Mouse (Mus musculus): ENCODE measurements at regions not wholly inside any gene's neighbourhood (a gene's known extent, or its start where the extent isn't known, plus 50 kb on each side); places are given as distances from the start of the nearest gene placed in this dataset.

DNA sequence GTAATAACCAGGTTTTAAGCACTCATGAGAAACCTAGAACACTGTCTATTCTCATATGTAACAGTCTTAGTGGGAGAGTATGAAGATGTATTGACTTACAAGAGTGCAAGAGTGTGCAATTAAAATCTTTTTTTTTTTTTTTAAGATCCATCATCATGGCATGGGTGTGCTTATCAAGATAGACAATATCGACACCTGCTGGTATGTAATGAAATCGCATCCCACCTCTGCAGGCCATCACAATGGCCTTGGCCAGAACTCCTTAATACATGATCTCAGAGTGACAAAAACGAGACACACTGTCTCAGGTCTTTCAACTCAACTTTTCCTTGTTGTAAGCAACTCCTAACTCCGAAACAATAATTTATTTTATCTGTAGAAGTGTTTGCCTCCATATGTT, 661.7 kb upstream of the Kdm8 start:
- DNase-seq (ENCODE audit: low read depth, low spot score) = no peak
- Histone ChIP-seq H3K4me3 (ENCODE audit: control insufficient read depth in 1 of 2, insufficient read depth in 1 of 2, low read depth in 2 of 2, low read length in 2 of 2) (no peak overlapping the region), H3K36me3 (ENCODE audit: control insufficient read depth in 1 of 2, insufficient read depth in 2 of 2, low read length in 2 of 2) (no peaks in the 10 kb centered on the region), H3K9me3 (replicated peaks; ENCODE audit: insufficient read depth, low read length) (no peaks in the 10 kb centered on the region), H3K9ac (ENCODE audit: control insufficient read depth, low read depth, low read length, poor library complexity, severe bottlenecking) (no peak overlapping the region), H3K27me3 (ENCODE audit: control insufficient read depth in 1 of 2, insufficient read depth in 2 of 2, low read length in 2 of 2) (no peaks in the 10 kb centered on the region), H3K79me2 (ENCODE audit: control insufficient read depth, insufficient read depth, low read length, poor library complexity) (no peaks in the 10 kb centered on the region), H3K4me1 (ENCODE audit: control insufficient read depth in 1 of 2, insufficient read depth in 2 of 2, low read length in 2 of 2) (no peaks in the 10 kb centered on the region), H3K27ac (ENCODE audit: control insufficient read depth, low read depth, low read length) (no peak overlapping the region)
- TF ChIP-seq MXI1 (IDR thresholded peaks at IDR 0.05; ENCODE audit: low read depth, low read length) (no peak), CTCF (IDR thresholded peaks at IDR 0.05 in 2 of 3, conservative IDR thresholded peaks at IDR 0.05 in 1 of 3; ENCODE audit: control insufficient read depth in 1 of 3, insufficient read depth in 1 of 3, low read depth in 2 of 3, low read length in 3 of 3, poor library complexity in 1 of 3, severe bottlenecking in 1 of 3) (peak in 1 of 3 experiments; percentile 2; a peak in 1 of 6 replicates)

DNA sequence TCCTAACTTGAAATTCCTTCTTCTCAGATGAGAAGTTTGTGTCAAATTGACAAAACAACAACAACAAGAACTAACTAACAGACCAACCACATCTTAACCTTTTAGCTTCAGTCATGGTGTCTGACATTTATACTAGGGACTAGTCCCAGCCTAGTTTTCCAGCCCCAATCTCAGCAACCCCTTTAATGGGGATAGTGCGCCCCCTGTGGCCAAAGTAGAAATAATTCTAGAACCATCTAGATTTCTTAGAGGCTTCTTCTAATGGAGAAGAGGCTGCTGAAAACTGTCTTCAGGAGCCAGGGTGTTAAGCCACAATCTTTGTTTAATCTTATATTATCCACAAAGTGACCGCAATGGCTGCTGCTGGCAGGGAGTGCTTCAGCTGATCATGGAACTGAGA, 659.5 kb upstream of the Kdm8 start:
- Histone ChIP-seq H3K9me3 (replicated peaks; ENCODE audit: insufficient read depth, low read length) (no peaks in the 10 kb centered on the region), H3K9ac (ENCODE audit: control insufficient read depth, low read depth, low read length, poor library complexity, severe bottlenecking) (no peak overlapping the region), H3K4me1 (ENCODE audit: control insufficient read depth in 1 of 2, insufficient read depth in 2 of 2, low read length in 2 of 2) (no peaks in the 10 kb centered on the region), H3K27ac (ENCODE audit: control insufficient read depth, low read depth, low read length) (no peak overlapping the region), H3K79me2 (ENCODE audit: control insufficient read depth, insufficient read depth, low read length, poor library complexity) (no peaks in the 10 kb centered on the region), H3K36me3 (ENCODE audit: control insufficient read depth in 1 of 2, insufficient read depth in 2 of 2, low read length in 2 of 2) (no peaks in the 10 kb centered on the region), H3K27me3 (ENCODE audit: control insufficient read depth in 1 of 2, insufficient read depth in 2 of 2, low read length in 2 of 2) (no peaks in the 10 kb centered on the region), H3K4me3 (ENCODE audit: control insufficient read depth in 1 of 2, insufficient read depth in 1 of 2, low read depth in 2 of 2, low read length in 2 of 2) (no peak overlapping the region)
- TF ChIP-seq CTCF (IDR thresholded peaks at IDR 0.05 in 2 of 3, conservative IDR thresholded peaks at IDR 0.05 in 1 of 3; ENCODE audit: control insufficient read depth in 1 of 3, insufficient read depth in 1 of 3, low read depth in 2 of 3, low read length in 3 of 3, poor library complexity in 1 of 3, severe bottlenecking in 1 of 3) = peak in 2 of 3 experiments; percentile 5 to 6; a peak in 1 of 6 replicates
- no peak for TF ChIP-seq ZNF384 (IDR thresholded peaks at IDR 0.05; ENCODE audit: low read depth, low read length)
- DNase-seq (ENCODE audit: low read depth, low spot score) = no peak

DNA sequence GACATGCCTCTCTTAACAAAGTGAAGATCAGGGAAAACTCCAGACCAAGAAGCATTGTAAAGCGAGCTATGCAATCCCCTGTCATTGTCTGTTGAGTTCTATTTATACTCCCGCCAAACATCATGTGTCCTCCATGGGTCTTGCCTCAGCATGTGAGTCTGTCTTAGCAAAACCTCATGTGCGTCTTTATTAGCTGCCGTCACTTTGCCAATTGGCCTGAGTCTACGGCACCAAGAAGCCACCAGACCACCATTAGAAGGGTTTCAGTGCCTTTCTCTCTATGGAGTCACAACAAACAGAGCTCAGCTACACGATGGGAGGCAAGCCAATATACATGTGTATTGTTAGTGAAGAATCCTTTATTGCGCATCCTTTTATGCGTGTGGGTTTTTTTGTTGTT, 658.6 kb upstream of the Kdm8 start:
- TF ChIP-seq NELFE (IDR thresholded peaks at IDR 0.05; ENCODE audit: low read depth, low read length) (no peak), MXI1 (IDR thresholded peaks at IDR 0.05; ENCODE audit: low read depth, low read length) (no peak), ZNF384 (IDR thresholded peaks at IDR 0.05; ENCODE audit: low read depth, low read length) (no peak), CTCF (IDR thresholded peaks at IDR 0.05 in 2 of 3, conservative IDR thresholded peaks at IDR 0.05 in 1 of 3; ENCODE audit: control insufficient read depth in 1 of 3, insufficient read depth in 1 of 3, low read depth in 2 of 3, low read length in 3 of 3, poor library complexity in 1 of 3, severe bottlenecking in 1 of 3) (no peak), BHLHE40 (IDR thresholded peaks at IDR 0.05; ENCODE audit: borderline replicate concordance, low read depth, low read length) (no peak), USF1 (IDR thresholded peaks at IDR 0.05; ENCODE audit: low read depth, low read length) (no peak)

DNA sequence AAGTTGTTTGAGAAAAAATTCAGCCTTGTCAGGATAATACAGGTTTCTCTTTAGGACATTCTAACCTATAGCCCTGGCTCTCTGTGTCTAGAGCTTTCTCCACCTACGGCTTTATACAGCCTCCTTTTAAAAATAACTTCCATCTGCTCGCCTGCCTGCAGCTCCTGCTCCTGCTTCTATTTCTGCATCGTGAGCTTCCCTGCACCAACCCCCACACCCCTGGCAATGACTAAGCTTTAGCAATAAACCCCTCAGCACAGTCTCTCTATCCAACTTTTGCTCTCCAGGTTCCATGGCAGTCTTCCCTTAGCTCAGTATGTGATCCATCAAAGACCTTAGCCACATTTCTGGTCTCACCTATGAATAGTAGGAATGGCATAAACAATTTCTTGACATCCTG, 655.7 kb upstream of the Kdm8 start:
- H3K4me1 ChIP-seq (ENCODE audit: control insufficient read depth in 1 of 2, insufficient read depth in 2 of 2, low read length in 2 of 2) = no peaks in the 10 kb centered on the region

More for the DNA sequence above, 658.6 kb upstream of the Kdm8 start:
- Histone ChIP-seq H3K9ac (ENCODE audit: control insufficient read depth, low read depth, low read length, poor library complexity, severe bottlenecking) (no peak overlapping the region), H3K4me1 (ENCODE audit: control insufficient read depth in 1 of 2, insufficient read depth in 2 of 2, low read length in 2 of 2) (no peaks in the 10 kb centered on the region), H3K27ac (ENCODE audit: control insufficient read depth, low read depth, low read length) (no peak overlapping the region), H3K4me3 (ENCODE audit: control insufficient read depth in 1 of 2, insufficient read depth in 1 of 2, low read depth in 2 of 2, low read length in 2 of 2) (no peak overlapping the region), H3K79me2 (ENCODE audit: control insufficient read depth, insufficient read depth, low read length, poor library complexity) (no peaks in the 10 kb centered on the region), H3K9me3 (replicated peaks; ENCODE audit: insufficient read depth, low read length) (no peaks in the 10 kb centered on the region), H3K27me3 (ENCODE audit: control insufficient read depth in 1 of 2, insufficient read depth in 2 of 2, low read length in 2 of 2) (no peaks in the 10 kb centered on the region), H3K36me3 (ENCODE audit: control insufficient read depth in 1 of 2, insufficient read depth in 2 of 2, low read length in 2 of 2) (no peaks in the 10 kb centered on the region)
- DNase-seq (ENCODE audit: low read depth, low spot score) = no peak

More for the DNA sequence above, 655.7 kb upstream of the Kdm8 start:
- no peaks in the 10 kb centered on the region for H3K79me2 ChIP-seq (ENCODE audit: control insufficient read depth, insufficient read depth, low read length, poor library complexity)
- no peak overlapping the region for H3K27ac ChIP-seq (ENCODE audit: control insufficient read depth, low read depth, low read length)
- H3K36me3 ChIP-seq (ENCODE audit: control insufficient read depth in 1 of 2, insufficient read depth in 2 of 2, low read length in 2 of 2) = no peaks in the 10 kb centered on the region
- H3K9me3 ChIP-seq (replicated peaks; ENCODE audit: insufficient read depth, low read length) = no peaks in the 10 kb centered on the region
- H3K9ac ChIP-seq (ENCODE audit: control insufficient read depth, low read depth, low read length, poor library complexity, severe bottlenecking) = no peak overlapping the region
- DNase-seq (ENCODE audit: low read depth, low spot score) = no peak
- H3K4me3 ChIP-seq (ENCODE audit: control insufficient read depth in 1 of 2, insufficient read depth in 1 of 2, low read depth in 2 of 2, low read length in 2 of 2) = no peak overlapping the region
- H3K27me3 ChIP-seq (ENCODE audit: control insufficient read depth in 1 of 2, insufficient read depth in 2 of 2, low read length in 2 of 2) = no peaks in the 10 kb centered on the region
- TF ChIP-seq MAX (IDR thresholded peaks at IDR 0.05; ENCODE audit: low read length) = no peak
- no peak for TF ChIP-seq EP300 (IDR thresholded peaks at IDR 0.05; ENCODE audit: low read depth in 1 of 2, low read length in 2 of 2)
- no peak for TF ChIP-seq UBTF (IDR thresholded peaks at IDR 0.05; ENCODE audit: borderline replicate concordance, insufficient read depth, low read depth, low read length)

Measured in MEL (cell line).